Mouse (Mus musculus) adrenal gland, adult 8-10 months (tissue): ENCODE data around the gene Pcolce2. TPM values are rescaled to one million over a fixed set of nuclear protein-coding genes. Genes with fewer than 3 reads are reported as not detected.

Experiments
- DNase-seq: peaks from one replicate; pipeline ENCODE4 v3.0.0; 2022
- total RNA-seq, 4 experiments: library from RNA; stranded (reverse); gene quantifications; 2 replicates each; pipeline ENCODE4 v1.2.4; 2022

Pcolce2 gene
- total RNA-seq, 4 experiments from 2014 or later: 3.0 to 9.3 (median 6.2) TPM

GRCm38 (mm10) chr9:95657941-95658340 is 20.5 kb downstream of the Pcolce2 start:
- no peak for DNase-seq

- DNase-seq: no peak
These were observed 27.0 kb downstream of the Pcolce2 start for GRCm38 (mm10) chr9:95664290-95664989.

- DNase-seq: no peak
These were observed 28.4 kb downstream of the Pcolce2 start for GRCm38 (mm10) chr9:95665835-95666234.

GRCm38 (mm10) chr9:95667836-95668235 is 30.4 kb downstream of the Pcolce2 start:
- no peak for DNase-seq

GRCm38 (mm10) chr9:95668306-95668705 is 30.9 kb downstream of the Pcolce2 start:
- no peak for DNase-seq

GRCm38 (mm10) chr9:95672331-95672730 is 34.9 kb downstream of the Pcolce2 start:
- DNase-seq: no peak

GRCm38 (mm10) chr9:95672760-95673159 is 35.4 kb downstream of the Pcolce2 start:
- no peak for DNase-seq

GRCm38 (mm10) chr9:95675064-95675699 is 37.8 kb downstream of the Pcolce2 start:
- peak; percentile 7 for DNase-seq

- DNase-seq: no peak
These were observed 38.6 kb downstream of the Pcolce2 start for GRCm38 (mm10) chr9:95676021-95676420.

- DNase-seq: no peak
These were observed 42.6 kb downstream of the Pcolce2 start for GRCm38 (mm10) chr9:95679966-95680365.

- DNase-seq: no peak
These were observed 43.3 kb downstream of the Pcolce2 start for GRCm38 (mm10) chr9:95680691-95681090.

GRCm38 (mm10) chr9:95685660-95686440 is 48.4 kb downstream of the Pcolce2 start:
- no peak for DNase-seq

- DNase-seq: no peak
These were observed 50.7 kb downstream of the Pcolce2 start for GRCm38 (mm10) chr9:95688064-95688463.

- DNase-seq: no peak
These were observed 55.4 kb downstream of the Pcolce2 start for GRCm38 (mm10) chr9:95692823-95693222.

GRCm38 (mm10) chr9:95693528-95694100 is 56.2 kb downstream of the Pcolce2 start:
- no peak for DNase-seq

- no peak for DNase-seq
These were observed 57.1 kb downstream of the Pcolce2 start for GRCm38 (mm10) chr9:95694526-95694925.

GRCm38 (mm10) chr9:95695023-95695422 is 57.6 kb downstream of the Pcolce2 start:
- no peak for DNase-seq

GRCm38 (mm10) chr9:95696581-95696980 is 59.2 kb downstream of the Pcolce2 start:
- no peak for DNase-seq

- no peak for DNase-seq
These were observed 60.4 kb downstream of the Pcolce2 start for GRCm38 (mm10) chr9:95697808-95698207.

- DNase-seq: no peak
These were observed 61.9 kb downstream of the Pcolce2 start for GRCm38 (mm10) chr9:95699273-95699672.

GRCm38 (mm10) chr9:95704078-95704477 is 66.7 kb downstream of the Pcolce2 start:
- DNase-seq: no peak

GRCm38 (mm10) chr9:95705371-95705770 is 68.0 kb downstream of the Pcolce2 start:
- no peak for DNase-seq

- no peak for DNase-seq
These were observed 71.5 kb downstream of the Pcolce2 start for GRCm38 (mm10) chr9:95708943-95709342.
